Mouse (Mus musculus): Measurements from ENCODE around the gene Ranbp17.

The Ranbp17 gene

GRCm38 (mm10) chr11:33195531-33196446 lies 317.8 kb downstream of the Ranbp17 start:
- no peak for DNase-seq

GRCm38 (mm10) chr11:33195061-33195460 lies 318.5 kb downstream of the Ranbp17 start:
- DNase-seq: no peak

- no peak for DNase-seq
Observed at GRCm38 (mm10) chr11:33193695-33194094, 319.9 kb downstream of the Ranbp17 start.

- DNase-seq: no peak
Observed at GRCm38 (mm10) chr11:33181804-33182203, 331.7 kb downstream of the Ranbp17 start.

- DNase-seq: no peak
Observed at GRCm38 (mm10) chr11:33180701-33181116, 332.8 kb downstream of the Ranbp17 start.

- no peak for DNase-seq
Observed at GRCm38 (mm10) chr11:33179802-33180201, 333.7 kb downstream of the Ranbp17 start.

GRCm38 (mm10) chr11:33176525-33177245 lies 336.9 kb downstream of the Ranbp17 start:
- peak; percentile 44 for DNase-seq

- no peak for DNase-seq
Observed at GRCm38 (mm10) chr11:33175768-33176167, 337.8 kb downstream of the Ranbp17 start.

GRCm38 (mm10) chr11:33170489-33170888 lies 343.1 kb downstream of the Ranbp17 start:
- peak; percentile 57 for DNase-seq

GRCm38 (mm10) chr11:33162998-33163506 lies 350.5 kb downstream of the Ranbp17 start, which contains the start of gene Npm1:
Gene Npm1, minus strand, starts transcription at chr11:33163206.
- DNase-seq: peak; percentile 99

GRCm38 (mm10) chr11:33162211-33162997 lies 351.1 kb downstream of the Ranbp17 start:
- peak; percentile 69 for DNase-seq

Data from lung, postnatal 36 days (tissue).